Mouse (Mus musculus) kidney, postnatal 36 days (tissue): ENCODE measurements around the gene Nxpe2.

Source experiments
- DNase-seq, 2 experiments: peaks; one replicate each; pipeline ENCODE4 v3.0.0; 2021 to 2022; ENCODE audit warnings: mixed read lengths in 2 of 2

Gene Nxpe2

DNA sequence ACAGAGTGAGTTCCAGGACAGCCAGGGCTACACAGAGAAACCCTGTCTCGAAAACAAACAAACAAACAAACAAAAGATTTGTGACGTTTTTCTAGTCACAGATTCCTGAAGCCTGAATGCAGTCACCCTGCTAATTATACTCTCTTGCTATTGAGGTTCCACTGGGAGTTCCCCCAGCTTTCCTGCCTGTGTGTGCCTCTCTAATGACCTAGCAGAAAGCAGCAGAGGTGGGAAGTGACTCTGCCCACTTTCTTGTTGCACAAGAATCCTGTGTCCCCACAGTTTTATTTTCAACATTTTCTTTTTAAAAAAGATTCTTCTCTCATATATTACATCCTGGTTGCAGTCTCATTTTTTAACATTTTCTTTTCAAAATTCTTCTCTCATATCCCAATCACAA lies 58.5 kb downstream of the Nxpe2 start:
- DNase-seq = no peak

DNA sequence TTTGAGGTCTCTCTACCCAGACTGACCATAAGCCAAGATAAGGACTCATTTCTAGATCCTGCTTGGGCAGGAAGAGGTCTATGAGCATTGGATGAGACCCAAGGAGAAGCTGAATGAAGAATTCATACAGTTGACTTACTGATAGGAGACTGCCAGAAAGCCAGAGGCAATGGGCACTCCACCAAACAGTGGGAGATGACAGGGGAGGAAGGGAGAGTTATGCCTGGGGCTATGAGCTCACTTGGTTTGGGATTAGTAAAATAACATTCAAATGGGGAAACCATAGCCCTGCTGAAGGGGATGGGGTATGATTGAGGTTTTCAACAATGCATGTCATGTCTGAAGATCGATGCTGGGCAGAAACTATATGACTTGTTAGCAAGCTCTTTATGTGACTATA lies 63.0 kb downstream of the Nxpe2 start:
- no peak for DNase-seq

DNA sequence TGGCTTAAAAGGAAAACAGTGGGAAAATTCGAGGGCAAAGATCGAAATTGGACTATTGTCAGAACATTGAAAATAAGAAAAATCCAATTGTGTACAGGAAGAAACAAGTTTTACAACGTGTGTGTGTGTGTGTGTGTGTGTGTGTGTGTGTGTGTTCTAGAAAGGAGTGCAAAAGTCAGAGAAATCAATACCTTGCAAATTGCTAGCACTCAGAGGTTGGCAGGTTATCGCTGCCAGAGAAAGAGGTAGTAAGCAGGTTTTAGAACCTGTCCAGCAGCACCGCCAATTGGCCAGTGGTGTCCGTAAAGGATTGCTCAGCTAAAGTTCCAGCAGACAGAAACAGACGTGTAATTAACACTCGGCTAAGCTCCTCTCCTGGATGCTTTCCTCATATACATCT lies 69.0 kb downstream of the Nxpe2 start:
- no peak for DNase-seq

DNA sequence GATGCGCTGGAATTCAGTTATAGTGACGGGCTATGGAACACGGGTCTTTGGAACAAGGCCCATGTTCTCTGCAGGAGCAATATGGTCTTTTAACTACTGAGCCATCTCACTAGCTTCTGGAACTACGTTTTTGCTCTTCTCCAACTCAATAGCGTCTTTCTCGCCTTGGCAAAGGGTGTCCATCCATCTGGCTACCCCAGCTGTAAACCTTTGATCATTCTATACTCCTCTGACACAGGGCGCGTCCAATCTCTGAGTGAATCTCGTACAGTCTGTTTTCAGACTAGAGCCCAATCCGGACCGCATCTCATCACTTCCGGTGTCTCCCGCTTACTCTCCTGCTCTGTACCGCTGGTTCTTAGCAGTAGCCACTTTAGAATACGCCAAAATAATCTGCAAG lies 76.4 kb downstream of the Nxpe2 start:
- no peak for DNase-seq
